ENCODE assay signal across 8 mouse cellular contexts in the genomic region with DNA sequence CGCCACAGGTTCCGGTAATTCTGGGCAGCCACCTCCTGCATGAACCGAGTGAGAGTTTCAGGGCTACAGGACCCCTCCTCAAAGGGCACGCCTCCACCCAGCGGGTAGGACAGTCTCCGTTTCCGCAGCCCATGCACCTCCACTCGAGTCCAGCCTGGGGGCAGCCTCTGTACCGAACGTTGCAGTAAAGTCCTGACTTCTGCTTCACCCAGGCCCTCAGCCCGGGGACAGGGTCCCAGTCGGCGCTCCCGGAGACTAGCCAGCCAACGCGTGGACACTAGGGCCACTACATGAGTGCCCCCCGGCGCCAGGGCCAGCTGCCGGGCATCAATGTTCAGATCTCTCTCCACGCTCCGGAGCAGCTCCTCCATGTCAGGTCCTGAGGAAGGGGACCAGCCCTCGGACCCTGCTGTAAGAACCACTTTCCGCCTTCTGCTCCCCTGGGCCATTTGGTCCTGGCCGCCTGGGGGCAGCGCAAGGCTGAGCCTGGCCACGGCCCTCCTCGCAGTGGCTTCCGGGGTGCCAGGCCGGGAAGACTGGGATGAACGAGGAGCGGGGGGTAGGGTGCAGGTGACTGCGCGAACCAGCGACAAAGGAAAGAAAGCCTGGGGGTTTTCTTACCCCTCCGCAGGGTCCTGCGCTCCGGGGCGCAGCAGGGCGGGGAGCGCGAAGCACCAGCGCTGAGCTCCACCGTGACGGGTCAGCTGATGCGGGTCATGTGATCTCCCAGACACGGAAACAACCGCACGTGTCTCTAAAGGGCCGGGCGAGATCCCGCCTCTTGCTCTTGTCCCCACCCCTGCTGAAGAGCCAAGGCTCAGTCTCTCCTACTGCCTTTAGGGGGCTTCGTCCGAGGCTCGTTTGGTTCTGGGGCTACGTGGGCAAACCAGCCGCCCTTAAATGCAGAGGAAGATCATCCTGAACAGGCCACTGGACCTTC. TPM values are rescaled to one million over a fixed set of nuclear protein-coding genes. Genes with fewer than 3 reads are reported as not detected.
A peak's percentile ranks its signal among the peaks of the same experiment; 100 is the strongest.
DNase-seq lines count a peak whose midpoint lies in the region; ATAC-seq and TF ChIP-seq lines count a peak whose summit lies in the region.

A gene (minus strand): TSS at position 727 of the 940 bp plus-strand sequence.

- TF ChIP-seq POLR2A in MEL (IDR thresholded peaks at IDR 0.05; ENCODE audit: control insufficient read depth in 1 of 2, insufficient read depth in 1 of 2, low read depth in 1 of 2, low read length in 2 of 2, poor library complexity in 1 of 2) = peak in 1 of 2 experiments; percentile 65; a peak in 3 of 4 replicates

- H3K4me2 ChIP-seq in forebrain, embryonic 16.5 days (ENCODE audit: low read length) = peak within 1 kb of the TSS; percentile 100
- H3K4me2 ChIP-seq in neural tube, embryonic 15.5 days = peak within 1 kb of the TSS; percentile 97

- peak in 1 of 2 experiments; percentile 30; a peak in 2 of 4 replicates for TF ChIP-seq EP300 in MEL (IDR thresholded peaks at IDR 0.05; ENCODE audit: low read depth in 1 of 2, low read length in 2 of 2)

- H3K9me3 ChIP-seq in MEL (replicated peaks; ENCODE audit: insufficient read depth, low read length) = no peaks in the 10 kb centered on the region
- H3K9me3 ChIP-seq in forebrain, embryonic 16.5 days (ENCODE audit: control insufficient read depth, low read length) = no peaks in the 10 kb centered on the region
- H3K9me3 ChIP-seq in neural tube, embryonic 15.5 days (replicated peaks) = no peaks in the 10 kb centered on the region

- H3K27ac ChIP-seq in MEL (ENCODE audit: control insufficient read depth, low read depth, low read length) = peak within 1 kb of the TSS; percentile 20
- H3K27ac ChIP-seq in forebrain, embryonic 16.5 days (ENCODE audit: low read length) = peak within 1 kb of the TSS; percentile 30; the same call in 1 of the 2 replicates
- H3K27ac ChIP-seq in neural tube, embryonic 15.5 days (replicated peaks) = peak within 1 kb of the TSS; percentile 70

- ATAC-seq in forebrain, embryonic 16.5 days = peak; percentile 97
- ATAC-seq in neural tube, embryonic 15.5 days (ENCODE audit: low FRiP score) = peak; percentile 94

- no peaks in the 10 kb centered on the region for H3K27me3 ChIP-seq in MEL (ENCODE audit: control insufficient read depth in 1 of 2, insufficient read depth in 2 of 2, low read length in 2 of 2)
- H3K27me3 ChIP-seq in forebrain, embryonic 16.5 days (replicated peaks; ENCODE audit: control insufficient read depth, insufficient read depth, low read length) = no peaks in the 10 kb centered on the region
- no peaks in the 10 kb centered on the region for H3K27me3 ChIP-seq in neural tube, embryonic 15.5 days (replicated peaks)

- TF ChIP-seq RAD21 in MEL (IDR thresholded peaks at IDR 0.05; ENCODE audit: low read depth, low read length) = peak; percentile 13

- H3K4me1 ChIP-seq in MEL (ENCODE audit: control insufficient read depth in 1 of 2, insufficient read depth in 2 of 2, low read length in 2 of 2) = peaks cover 20 to 53% of the 10 kb centered on the region in 2 experiments
- peaks cover 22% of the 10 kb centered on the region for H3K4me1 ChIP-seq in forebrain, embryonic 16.5 days (replicated peaks; ENCODE audit: control insufficient read depth, insufficient read depth, low read length)
- peaks cover 50% of the 10 kb centered on the region for H3K4me1 ChIP-seq in neural tube, embryonic 15.5 days

- intact Hi-C loops in heart, postnatal 25 days (cut with DNase I) = no loop called here

- H3K9ac ChIP-seq in MEL (ENCODE audit: control insufficient read depth, low read depth, low read length, poor library complexity, severe bottlenecking) = peak within 1 kb of the TSS; percentile 72
- H3K9ac ChIP-seq in forebrain, embryonic 16.5 days (replicated peaks; ENCODE audit: low read depth, low read length) = peak within 1 kb of the TSS; percentile 80
- peak within 1 kb of the TSS; percentile 63 for H3K9ac ChIP-seq in neural tube, embryonic 15.5 days (replicated peaks)

- H3K4me3 ChIP-seq in MEL (ENCODE audit: control insufficient read depth in 1 of 2, insufficient read depth in 1 of 2, low read depth in 2 of 2, low read length in 2 of 2) = peak within 1 kb of the TSS; percentile 32 to 55
- H3K4me3 ChIP-seq in forebrain, embryonic 16.5 days (replicated peaks; ENCODE audit: low read length) = peak within 1 kb of the TSS; percentile 86
- peak within 1 kb of the TSS; percentile 66 for H3K4me3 ChIP-seq in neural tube, embryonic 15.5 days (replicated peaks)

- peak; percentile 97 for DNase-seq in MEL (ENCODE audit: low read depth, low spot score)
- DNase-seq in cerebellum, adult 18-20 months = peak; percentile 83 to 91
- peak; percentile 81 for DNase-seq in heart, postnatal 25 days (ENCODE audit: low spot score)
- peak; percentile 90 for DNase-seq in layer of hippocampus, adult 11-12 months (ENCODE audit: low spot score)
- DNase-seq in lung, adult 18-20 months = peak; percentile 92
- peak; percentile 86 for DNase-seq in testis, postnatal 10 days (ENCODE audit: low spot score)

- H3K36me3 ChIP-seq in MEL (ENCODE audit: control insufficient read depth in 1 of 2, insufficient read depth in 2 of 2, low read length in 2 of 2) = peaks cover 0 to 38% of the 10 kb centered on the region in 2 experiments; a peak in 2 of 4 replicates
- H3K36me3 ChIP-seq in forebrain, embryonic 16.5 days (ENCODE audit: control insufficient read depth, insufficient read depth) = peaks cover under 1% of the 10 kb centered on the region; the same call in 1 of the 2 replicates
- peaks cover 11% of the 10 kb centered on the region; the same call in 1 of the 2 replicates for H3K36me3 ChIP-seq in neural tube, embryonic 15.5 days

- WGBS in forebrain, embryonic 16.5 days = 2% methylated on average over 56 of the region's 56 CpGs
- WGBS in neural tube, embryonic 15.5 days = 2% methylated on average over 56 of the region's 56 CpGs

- TF ChIP-seq CTCF in MEL (IDR thresholded peaks at IDR 0.05 in 2 of 3, conservative IDR thresholded peaks at IDR 0.05 in 1 of 3; ENCODE audit: control insufficient read depth in 1 of 3, insufficient read depth in 1 of 3, low read depth in 2 of 3, low read length in 3 of 3, poor library complexity in 1 of 3, severe bottlenecking in 1 of 3) = peak in 2 of 3 experiments; percentile 39 to 66; a peak in 4 of 6 replicates

- no peaks in the 10 kb centered on the region; the same call in 1 of the 2 replicates for H3K79me2 ChIP-seq in MEL (ENCODE audit: control insufficient read depth, insufficient read depth, low read length, poor library complexity)

TF ChIP-seq in MEL, 35 proteins besides CTCF, POLR2A, EP300 and RAD21:
- TF ChIP-seq NELFE (IDR thresholded peaks at IDR 0.05; ENCODE audit: low read depth, low read length) (peak; percentile 59), GATA1 (IDR thresholded peaks at IDR 0.05; ENCODE audit: low read depth, low read length) (no peak), UBTF (IDR thresholded peaks at IDR 0.05; ENCODE audit: borderline replicate concordance, insufficient read depth, low read depth, low read length) (no peak), HCFC1 (IDR thresholded peaks at IDR 0.05; ENCODE audit: low read depth, low read length) (peak; percentile 82), SIN3A (IDR thresholded peaks at IDR 0.05; ENCODE audit: low read length) (peak; percentile 100), ELF1 (IDR thresholded peaks at IDR 0.05; ENCODE audit: low read depth, low read length) (peak; percentile 91), RCOR1 (IDR thresholded peaks at IDR 0.05; ENCODE audit: low read depth, low read length) (no peak), MXI1 (IDR thresholded peaks at IDR 0.05; ENCODE audit: low read depth, low read length) (peak; percentile 99), MAZ (IDR thresholded peaks at IDR 0.05; ENCODE audit: low read depth, low read length) (0 out of 2 replicates have a peak, but pooled peaks have one; percentile 31), USF1 (IDR thresholded peaks at IDR 0.05; ENCODE audit: low read depth, low read length) (peak; percentile 99), BHLHE40 (IDR thresholded peaks at IDR 0.05; ENCODE audit: borderline replicate concordance, low read depth, low read length) (peak; percentile 96), TBP (IDR thresholded peaks at IDR 0.05; ENCODE audit: low read depth, low read length) (peak; percentile 61; the same call in 1 of the 2 replicates), ETS1 (IDR thresholded peaks at IDR 0.05; ENCODE audit: low read depth, low read length) (peak; percentile 88), MYC (IDR thresholded peaks at IDR 0.05; ENCODE audit: low read depth, low read length) (peak; percentile 98), USF2 (IDR thresholded peaks at IDR 0.05; ENCODE audit: borderline replicate concordance in 1 of 2, insufficient read depth in 1 of 2, low read depth in 1 of 2, low read length in 2 of 2) (peak; percentile 98 to 100), POLR2AphosphoS5 (IDR thresholded peaks at IDR 0.05; ENCODE audit: borderline replicate concordance, low read depth, low read length) (no peak), MAX (IDR thresholded peaks at IDR 0.05; ENCODE audit: low read length) (peak; percentile 100), MYB (IDR thresholded peaks at IDR 0.05; ENCODE audit: low read depth, low read length) (no peak), ZNF384 (IDR thresholded peaks at IDR 0.05; ENCODE audit: low read depth, low read length) (no peak), MEF2A (IDR thresholded peaks at IDR 0.05; ENCODE audit: extremely low read depth, insufficient replicate concordance, low read depth, low read length, poor library complexity, severe bottlenecking) (no peak)

RNA-seq across cellular contexts. Expression of the gene that starts here (rescaled TPM):
- total RNA-seq in MEL (2012; rRNA removed) = 7.0 and 7.6 TPM in 2 replicates
- 10 to 100 TPM in 1 of 2 experiments, not detected in 1; 13.9 TPM for polyA plus RNA-seq in MEL (2012; ENCODE audit: insufficient read depth in 1 of 2, insufficient read length in 2 of 2, low read depth in 1 of 2, low replicate concordance in 2 of 2, missing spikeins in 1 of 2)
- polyA plus RNA-seq in forebrain, embryonic 16.5 days (2015; fragmentation: Nextera tagmentation; extraction: Ambion mirVana) = 9.2 and 10.0 TPM in 2 replicates
- 1 to 10 TPM; 7.7 to 9.1 TPM for total RNA-seq in heart, postnatal 25 days (2021)
- polyA plus RNA-seq in neural tube, embryonic 15.5 days (2015; fragmentation: Nextera tagmentation; extraction: Ambion mirVana) = 6.3 and 6.6 TPM in 2 replicates

Comparison
In these comparisons a context has a peak if more than half of its experiments do, and no peak if none do; other contexts are left out.
1. Peak in every context shown above with its lines: DNase-seq, ATAC-seq, H3K4me3 ChIP-seq and H3K27ac ChIP-seq.
2. H3K27ac ChIP-seq: peak in every context shown above with its lines; median percentile 70 in neural tube, embryonic 15.5 days; 30 in forebrain, embryonic 16.5 days; 20 in MEL.